Mouse (Mus musculus) CH12.LX (cell line): Measurements from ENCODE around the gene Rabgap1l.

Experiments used
- CTCF ChIP-seq, 2 experiments: IDR thresholded peaks in 1 of 2; conservative IDR thresholded peaks in 1 of 2; 2 replicates each; pipeline ENCODE4 v1.5.1; 2011 to 2012; ENCODE audit warnings: low read depth in 2 of 2, low read length in 2 of 2, improper control_type of control experiment in 1 of 2, inconsistent platforms in 1 of 2, mild to moderate bottlenecking in 1 of 2, moderate library complexity in 1 of 2
- ELF1 ChIP-seq: IDR thresholded peaks from 2 replicates; pipeline ENCODE4 v1.6.1; 2014; ENCODE audit warnings: low read depth, mild to moderate bottlenecking, inconsistent platforms, low read length, improper control_type of control experiment
- EP300 ChIP-seq: IDR thresholded peaks from 2 replicates; pipeline ENCODE4 v1.6.1; 2011; ENCODE audit warnings: low read length, improper control_type of control experiment
- GABPA ChIP-seq: IDR thresholded peaks from 2 replicates; pipeline ENCODE4 v1.6.1; 2012; ENCODE audit warnings: low read depth, low read length, improper control_type of control experiment, inconsistent platforms; ENCODE audit not compliant: insufficient replicate concordance
- MAX ChIP-seq: IDR thresholded peaks from 2 replicates; pipeline ENCODE4 v1.6.1; 2011; ENCODE audit warnings: low read length, improper control_type of control experiment
- POLR2A ChIP-seq: IDR thresholded peaks from 2 replicates; pipeline ENCODE4 v1.6.1; 2011; ENCODE audit warnings: low read depth, mild to moderate bottlenecking, improper control_type of control experiment, low read length
- SMC3 ChIP-seq: IDR thresholded peaks from 2 replicates; pipeline ENCODE4 v1.6.1; 2011; ENCODE audit warnings: low read depth, low read length, improper control_type of control experiment
- ZC3H11A ChIP-seq: IDR thresholded peaks from 2 replicates; pipeline ENCODE4 v1.6.1; 2012; ENCODE audit warnings: low read depth, mild to moderate bottlenecking, inconsistent platforms, low read length, improper control_type of control experiment

GRCm38 (mm10) chr1:160306866-160307616, 486.0 kb downstream of the Rabgap1l start:
- TF ChIP-seq ZC3H11A (no peak), SMC3 (no peak), GABPA (no peak), CTCF (conservative IDR thresholded peaks at IDR 0.05 in 1 of 2, IDR thresholded peaks at IDR 0.05 in 1 of 2; ENCODE audit: low read depth in 2 of 2, low read length in 2 of 2) (no peak), EP300 (peak; percentile 63), POLR2A (no peak), MAX (no peak), ELF1 (no peak)
